Mouse (Mus musculus): ENCODE measurements around the gene Adra2b. TPM values are rescaled to one million over a fixed set of nuclear protein-coding genes. Genes with fewer than 3 reads are reported as not detected.

Gene Adra2b
- polyA plus RNA-seq, 1 experiment from 2014 or later, result 2.9 TPM

DNA sequence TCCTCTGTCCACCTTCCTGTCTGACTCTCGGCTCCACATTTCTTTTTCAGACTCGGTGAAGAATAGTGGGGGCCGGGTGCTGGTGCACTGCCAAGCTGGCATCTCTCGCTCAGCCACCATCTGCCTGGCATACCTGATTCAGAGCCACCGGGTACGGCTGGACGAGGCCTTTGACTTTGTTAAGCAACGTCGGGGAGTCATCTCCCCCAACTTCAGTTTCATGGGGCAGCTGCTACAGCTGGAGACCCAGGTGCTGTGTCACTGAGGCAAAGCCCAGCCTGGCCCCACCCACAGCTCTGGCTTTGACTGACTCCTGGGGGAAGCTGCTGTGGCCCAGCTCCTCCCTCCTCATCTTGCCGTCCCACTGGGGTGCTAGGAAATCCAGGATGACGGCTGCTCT lies 25.5 kb upstream of the Adra2b start:
- H3K27me3 ChIP-seq (ENCODE audit: control insufficient read depth, insufficient read depth, low read length), result peaks cover 24% of the 10 kb centered on the region
- ATAC-seq (ENCODE audit: low FRiP score) (no peak), DNase-seq (ENCODE audit: low spot score, missing footprints) (no peak)
- H3K27ac ChIP-seq (ENCODE audit: low read depth, low read length), result no peak overlapping the region
- no peak overlapping the region for H3K4me3 ChIP-seq (ENCODE audit: low read depth, low read length)
- WGBS, result 70% methylated on average over 11 of the region's 11 CpGs
- H3K9me3 ChIP-seq (ENCODE audit: control insufficient read depth, low read length), result no peaks in the 10 kb centered on the region
- H3K4me2 ChIP-seq, result no peak overlapping the region
- no peak overlapping the region for H3K9ac ChIP-seq (ENCODE audit: low read length)
- H3K4me1 ChIP-seq (ENCODE audit: control insufficient read depth, insufficient read depth, low read length), result peaks cover 5% of the 10 kb centered on the region
- H3K36me3 ChIP-seq (ENCODE audit: control insufficient read depth, insufficient read depth, low read length), result no peaks in the 10 kb centered on the region

DNA sequence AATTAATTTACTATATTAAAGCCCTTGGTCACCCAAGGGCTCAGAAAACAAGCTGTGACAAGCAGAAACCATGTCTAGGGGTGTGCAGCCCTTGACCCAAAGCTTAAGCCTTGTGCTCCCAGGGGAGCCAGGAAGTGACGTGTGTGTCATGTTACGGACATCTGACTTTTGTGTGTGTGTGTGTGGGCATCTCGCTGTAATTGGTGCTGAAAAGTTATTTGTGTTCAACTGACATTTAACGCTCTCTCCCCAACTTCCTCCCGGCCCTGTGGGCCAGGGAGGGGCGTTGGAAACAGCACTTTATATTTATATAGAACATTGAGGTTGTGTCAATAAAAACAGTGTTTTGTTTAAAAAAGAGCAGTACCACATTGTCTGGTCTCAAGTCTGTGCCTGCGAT lies 25.0 kb upstream of the Adra2b start:
- Histone ChIP-seq H3K4me2 (no peak overlapping the region), H3K4me3 (ENCODE audit: low read depth, low read length) (no peak overlapping the region), H3K27me3 (ENCODE audit: control insufficient read depth, insufficient read depth, low read length) (peaks cover 24% of the 10 kb centered on the region), H3K9me3 (ENCODE audit: control insufficient read depth, low read length) (no peaks in the 10 kb centered on the region), H3K27ac (ENCODE audit: low read depth, low read length) (no peak overlapping the region), H3K36me3 (ENCODE audit: control insufficient read depth, insufficient read depth, low read length) (no peaks in the 10 kb centered on the region), H3K9ac (ENCODE audit: low read length) (no peak overlapping the region), H3K4me1 (ENCODE audit: control insufficient read depth, insufficient read depth, low read length) (peaks cover 5% of the 10 kb centered on the region)
- ATAC-seq (ENCODE audit: low FRiP score), result no peak
- no peak for DNase-seq (ENCODE audit: low spot score, missing footprints)
- 62% methylated on average over 7 of the region's 7 CpGs for WGBS

GRCm38 (mm10) chr2:127338416-127338815 lies 24.6 kb upstream of the Adra2b start, which contains the start of gene Astl:
Gene Astl, plus strand, starts transcription at chr2:127338639.
- Histone ChIP-seq H3K36me3 (ENCODE audit: control insufficient read depth, insufficient read depth, low read length) (no peaks in the 10 kb centered on the region), H3K9me3 (ENCODE audit: control insufficient read depth, low read length) (no peaks in the 10 kb centered on the region), H3K4me3 (ENCODE audit: low read depth, low read length) (no peak within 1 kb of the TSS), H3K4me2 (no peak within 1 kb of the TSS), H3K9ac (ENCODE audit: low read length) (no peak within 1 kb of the TSS), H3K27me3 (ENCODE audit: control insufficient read depth, insufficient read depth, low read length) (peaks cover 24% of the 10 kb centered on the region), H3K27ac (ENCODE audit: low read depth, low read length) (no peak within 1 kb of the TSS), H3K4me1 (ENCODE audit: control insufficient read depth, insufficient read depth, low read length) (peaks cover 5% of the 10 kb centered on the region)
- DNase-seq (ENCODE audit: low spot score, missing footprints), result no peak
- WGBS, result 80% methylated on average over 4 of the region's 4 CpGs
- no peak for ATAC-seq (ENCODE audit: low FRiP score)

GRCm38 (mm10) chr2:127338833-127339232 lies 24.2 kb upstream of the Adra2b start:
- H3K4me2 ChIP-seq, result no peak overlapping the region
- no peak overlapping the region for H3K9ac ChIP-seq (ENCODE audit: low read length)
- H3K27ac ChIP-seq (ENCODE audit: low read depth, low read length), result no peak overlapping the region
- H3K27me3 ChIP-seq (ENCODE audit: control insufficient read depth, insufficient read depth, low read length), result peaks cover 24% of the 10 kb centered on the region
- peaks cover 5% of the 10 kb centered on the region for H3K4me1 ChIP-seq (ENCODE audit: control insufficient read depth, insufficient read depth, low read length)
- no peaks in the 10 kb centered on the region for H3K9me3 ChIP-seq (ENCODE audit: control insufficient read depth, low read length)
- no peak for DNase-seq (ENCODE audit: low spot score, missing footprints)
- 77% methylated on average over 4 of the region's 4 CpGs for WGBS
- no peak for ATAC-seq (ENCODE audit: low FRiP score)
- no peaks in the 10 kb centered on the region for H3K36me3 ChIP-seq (ENCODE audit: control insufficient read depth, insufficient read depth, low read length)
- no peak overlapping the region for H3K4me3 ChIP-seq (ENCODE audit: low read depth, low read length)

DNA sequence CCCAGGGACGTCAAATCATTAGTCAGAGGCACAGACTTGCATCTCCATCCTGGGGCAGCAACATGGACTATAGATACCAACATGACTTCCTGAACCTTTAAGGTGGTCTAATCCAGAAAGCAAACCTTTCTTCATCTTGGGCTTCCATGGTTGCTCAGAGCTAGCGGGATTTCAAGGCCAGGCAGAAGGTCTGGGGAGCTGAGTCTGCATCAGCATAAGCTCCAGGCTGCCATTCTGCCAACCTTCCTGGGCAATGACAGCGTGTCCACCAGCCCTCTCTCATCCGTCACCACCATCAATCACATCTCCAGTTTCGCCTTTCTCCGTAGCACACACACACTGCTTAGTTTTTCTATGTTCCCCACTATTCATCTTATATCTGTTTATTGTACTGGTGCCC lies 23.7 kb upstream of the Adra2b start:
- DNase-seq (ENCODE audit: low spot score, missing footprints) (no peak), ATAC-seq (ENCODE audit: low FRiP score) (no peak)
- Histone ChIP-seq H3K4me2 (no peak overlapping the region), H3K36me3 (ENCODE audit: control insufficient read depth, insufficient read depth, low read length) (no peaks in the 10 kb centered on the region), H3K27me3 (ENCODE audit: control insufficient read depth, insufficient read depth, low read length) (peaks cover 24% of the 10 kb centered on the region), H3K9ac (ENCODE audit: low read length) (no peak overlapping the region), H3K4me3 (ENCODE audit: low read depth, low read length) (no peak overlapping the region), H3K4me1 (ENCODE audit: control insufficient read depth, insufficient read depth, low read length) (peaks cover 5% of the 10 kb centered on the region), H3K9me3 (ENCODE audit: control insufficient read depth, low read length) (no peaks in the 10 kb centered on the region), H3K27ac (ENCODE audit: low read depth, low read length) (no peak overlapping the region)
- 85% methylated on average over 6 of the region's 6 CpGs for WGBS

DNA sequence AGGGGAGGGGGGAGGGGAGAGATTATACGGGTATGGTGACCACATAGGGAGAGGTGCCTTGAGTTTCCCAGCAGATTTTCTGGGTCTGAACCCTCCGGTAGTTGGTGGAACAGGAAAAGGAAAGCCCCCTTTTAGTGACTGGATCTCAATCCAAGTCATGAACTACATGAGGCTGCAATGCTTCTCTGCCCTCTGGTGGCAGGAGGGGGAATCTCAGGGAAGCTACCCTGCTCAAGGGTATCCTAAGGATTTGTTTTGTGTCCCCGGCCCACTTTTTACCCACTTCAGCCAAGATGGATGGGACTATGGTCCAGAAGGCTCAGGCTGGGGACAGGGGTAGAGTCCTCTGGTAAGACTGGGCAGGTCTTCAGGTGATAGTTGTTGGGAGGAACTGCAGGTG lies 21.8 kb upstream of the Adra2b start:
- ATAC-seq (ENCODE audit: low FRiP score), result peak; percentile 57

GRCm38 (mm10) chr2:127346334-127346733 lies 16.7 kb upstream of the Adra2b start:
- WGBS, result 73% methylated on average over 1 of the region's 1 CpGs
- Histone ChIP-seq H3K36me3 (ENCODE audit: control insufficient read depth, insufficient read depth, low read length) (no peaks in the 10 kb centered on the region), H3K9me3 (ENCODE audit: control insufficient read depth, low read length) (no peaks in the 10 kb centered on the region), H3K27me3 (ENCODE audit: control insufficient read depth, insufficient read depth, low read length) (no peaks in the 10 kb centered on the region), H3K4me1 (ENCODE audit: control insufficient read depth, insufficient read depth, low read length) (no peaks in the 10 kb centered on the region), H3K4me2 (no peak overlapping the region), H3K4me3 (ENCODE audit: low read depth, low read length) (no peak overlapping the region), H3K9ac (ENCODE audit: low read length) (no peak overlapping the region), H3K27ac (ENCODE audit: low read depth, low read length) (no peak overlapping the region)
- ATAC-seq (ENCODE audit: low FRiP score) (no peak), DNase-seq (ENCODE audit: low spot score, missing footprints) (no peak)

More for the DNA sequence above, 21.8 kb upstream of the Adra2b start:
- Histone ChIP-seq H3K9ac (ENCODE audit: low read length) (no peak overlapping the region), H3K9me3 (ENCODE audit: control insufficient read depth, low read length) (no peaks in the 10 kb centered on the region), H3K4me3 (ENCODE audit: low read depth, low read length) (no peak overlapping the region), H3K27me3 (ENCODE audit: control insufficient read depth, insufficient read depth, low read length) (peaks cover 12% of the 10 kb centered on the region), H3K36me3 (ENCODE audit: control insufficient read depth, insufficient read depth, low read length) (no peaks in the 10 kb centered on the region), H3K4me1 (ENCODE audit: control insufficient read depth, insufficient read depth, low read length) (peaks cover 3% of the 10 kb centered on the region; the same call in 1 of the 2 replicates), H3K4me2 (no peak overlapping the region), H3K27ac (ENCODE audit: low read depth, low read length) (no peak overlapping the region)
- peak; percentile 93 for DNase-seq (ENCODE audit: low spot score, missing footprints)
- WGBS, result 26% methylated on average over 3 of the region's 3 CpGs

DNA sequence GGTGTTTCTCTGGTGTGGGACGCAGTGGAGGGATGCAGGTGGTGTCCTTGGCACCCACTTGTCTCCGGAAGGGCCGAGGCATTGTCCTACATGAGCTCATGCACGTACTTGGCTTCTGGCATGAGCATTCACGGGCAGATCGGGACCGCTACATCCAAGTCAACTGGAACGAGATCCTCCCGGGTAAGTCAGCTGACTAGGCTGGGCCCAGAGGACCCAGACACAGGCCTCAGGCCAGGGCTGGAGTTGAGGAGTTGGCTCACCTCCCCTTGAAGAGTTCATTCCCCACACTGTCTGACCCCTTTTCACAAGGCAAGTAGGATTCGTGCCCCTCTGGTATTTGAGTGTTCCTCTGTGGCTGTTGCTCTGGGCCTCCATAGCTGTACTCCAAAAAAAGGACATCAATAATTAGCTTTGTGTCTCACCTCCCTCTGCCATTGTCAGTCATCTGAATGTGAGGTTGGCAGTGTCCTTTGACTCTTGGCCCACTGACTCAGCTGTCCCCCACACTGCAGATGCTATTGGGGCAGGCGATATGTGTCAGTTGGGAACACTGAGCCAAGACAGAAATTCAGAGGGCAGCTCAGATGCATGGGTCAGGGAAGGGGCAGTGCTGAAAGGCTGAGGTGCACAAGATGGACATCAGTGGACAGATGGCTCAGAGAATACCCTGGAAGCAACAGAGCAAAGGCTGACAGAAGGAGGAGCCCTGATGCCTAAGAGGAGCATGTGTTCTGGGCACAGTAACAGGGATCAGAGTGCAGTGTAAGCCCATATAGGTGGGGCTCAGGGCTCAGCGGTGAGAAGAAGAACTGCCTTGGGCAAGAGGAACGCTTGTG lies 15.6 kb upstream of the Adra2b start:
- Histone ChIP-seq H3K4me3 (ENCODE audit: low read depth, low read length) (no peak overlapping the region), H3K9me3 (ENCODE audit: control insufficient read depth, low read length) (no peaks in the 10 kb centered on the region), H3K27ac (ENCODE audit: low read depth, low read length) (no peak overlapping the region), H3K9ac (ENCODE audit: low read length) (no peak overlapping the region), H3K4me2 (no peak overlapping the region), H3K27me3 (ENCODE audit: control insufficient read depth, insufficient read depth, low read length) (no peaks in the 10 kb centered on the region), H3K4me1 (ENCODE audit: control insufficient read depth, insufficient read depth, low read length) (no peaks in the 10 kb centered on the region), H3K36me3 (ENCODE audit: control insufficient read depth, insufficient read depth, low read length) (no peaks in the 10 kb centered on the region)
- ATAC-seq (ENCODE audit: low FRiP score) (no peak), DNase-seq (ENCODE audit: low spot score, missing footprints) (no peak)
- 80% methylated on average over 13 of the region's 13 CpGs for WGBS

DNA sequence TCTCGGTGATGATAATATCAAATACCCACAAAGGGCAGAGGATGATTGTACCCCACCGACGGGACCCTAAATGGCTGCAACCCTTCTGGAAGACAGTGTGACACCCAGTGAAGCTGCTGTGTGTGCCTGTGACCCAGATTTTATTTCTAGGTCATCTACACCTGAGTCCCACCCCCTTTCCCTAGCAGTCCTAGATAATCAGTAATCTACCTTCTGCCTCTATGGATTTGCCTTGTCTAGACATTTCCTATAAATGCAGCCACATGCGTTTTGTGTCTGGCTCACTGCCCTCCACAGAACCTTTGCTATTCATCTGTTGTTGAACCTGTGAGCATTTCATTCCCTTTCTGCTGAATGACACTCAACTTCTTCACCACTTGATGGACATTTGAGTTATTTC lies 9.1 kb upstream of the Adra2b start:
- H3K9ac ChIP-seq (ENCODE audit: low read length), result no peak overlapping the region
- no peaks in the 10 kb centered on the region for H3K27me3 ChIP-seq (ENCODE audit: control insufficient read depth, insufficient read depth, low read length)
- H3K27ac ChIP-seq (ENCODE audit: low read depth, low read length), result no peak overlapping the region
- 89% methylated on average over 4 of the region's 4 CpGs for WGBS
- DNase-seq (ENCODE audit: low spot score, missing footprints) (no peak), ATAC-seq (ENCODE audit: low FRiP score) (no peak)
- H3K9me3 ChIP-seq (ENCODE audit: control insufficient read depth, low read length), result no peaks in the 10 kb centered on the region
- H3K4me3 ChIP-seq (ENCODE audit: low read depth, low read length), result no peak overlapping the region
- no peaks in the 10 kb centered on the region for H3K4me1 ChIP-seq (ENCODE audit: control insufficient read depth, insufficient read depth, low read length)
- no peak overlapping the region for H3K4me2 ChIP-seq
- H3K36me3 ChIP-seq (ENCODE audit: control insufficient read depth, insufficient read depth, low read length), result no peaks in the 10 kb centered on the region

Data from midbrain, embryonic 11.5 days (tissue).